12 mouse cellular contexts compared by ENCODE assay signal in the genomic region with DNA sequence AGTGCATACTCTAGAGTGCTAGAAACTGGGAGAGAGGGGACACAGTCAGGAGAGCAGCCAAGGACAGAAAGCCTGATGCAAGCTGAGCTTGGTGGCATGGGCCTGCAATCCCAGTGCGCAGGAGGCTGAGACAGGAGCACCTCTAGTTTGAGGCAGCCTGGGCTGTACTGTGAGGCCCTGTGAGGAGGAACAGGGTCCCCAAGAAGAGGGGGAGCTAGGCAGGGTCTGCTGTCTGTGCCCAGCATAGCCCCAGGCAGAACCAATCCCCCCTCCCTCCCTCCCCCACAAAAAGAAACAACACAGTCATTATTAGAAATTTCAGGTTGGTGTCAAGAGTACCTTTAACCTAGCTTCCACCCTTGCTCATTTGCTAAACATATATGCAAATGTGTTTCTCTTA. TPM values are rescaled to one million over a fixed set of nuclear protein-coding genes. Genes with fewer than 3 reads are reported as not detected.
DNase-seq lines count a peak whose midpoint lies in the region; ATAC-seq and TF ChIP-seq lines count a peak whose summit lies in the region.
"Had no signal": no experiment of that assay in that cellular context is flagged by ENCODE, and none has a peak within 500 bp of the region (broad histone marks: within the 10 kb centered on the region; RNA-seq: fewer than 3 reads in every experiment).

No protein-coding gene starts in this region.

- H3K4me3 ChIP-seq in heart, postnatal 0 days (ENCODE audit: low read depth, low read length) = no peak overlapping the region
- H3K4me3 ChIP-seq in embryonic facial prominence, embryonic 11.5 days (ENCODE audit: low read depth, low read length) = no peak overlapping the region
- no peak overlapping the region for H3K4me3 ChIP-seq in forebrain, postnatal 0 days (ENCODE audit: low read depth, low read length)
- no peak overlapping the region for H3K4me3 ChIP-seq in midbrain, embryonic 16.5 days (ENCODE audit: low read depth, low read length)
- no peak overlapping the region for H3K4me3 ChIP-seq in layer of hippocampus, adult 2 months

- no peaks in the 10 kb centered on the region for H3K36me3 ChIP-seq in heart, postnatal 0 days (replicated peaks; ENCODE audit: control insufficient read depth, insufficient read depth, low read length)
- no peaks in the 10 kb centered on the region for H3K36me3 ChIP-seq in embryonic facial prominence, embryonic 11.5 days (replicated peaks; ENCODE audit: control insufficient read depth, insufficient read depth, low read depth, low read length)
- no peaks in the 10 kb centered on the region for H3K36me3 ChIP-seq in forebrain, postnatal 0 days (ENCODE audit: insufficient read depth)
- H3K36me3 ChIP-seq in midbrain, embryonic 16.5 days (ENCODE audit: control insufficient read depth, insufficient read depth, low read length) = no peaks in the 10 kb centered on the region

- H3K4me1 ChIP-seq in heart, postnatal 0 days (ENCODE audit: control insufficient read depth, insufficient read depth) = peaks cover 13% of the 10 kb centered on the region
- H3K4me1 ChIP-seq in embryonic facial prominence, embryonic 11.5 days (ENCODE audit: control insufficient read depth, insufficient read depth, low read length) = no peaks in the 10 kb centered on the region; the same call in 1 of the 2 replicates
- H3K4me1 ChIP-seq in forebrain, postnatal 0 days (ENCODE audit: insufficient read depth) = no peaks in the 10 kb centered on the region
- H3K4me1 ChIP-seq in midbrain, embryonic 16.5 days (ENCODE audit: control insufficient read depth, insufficient read depth, low read length) = peaks cover 28% of the 10 kb centered on the region

- no peaks in the 10 kb centered on the region for H3K9me3 ChIP-seq in heart, postnatal 0 days (replicated peaks; ENCODE audit: control insufficient read depth, low read length)
- H3K9me3 ChIP-seq in embryonic facial prominence, embryonic 11.5 days (replicated peaks; ENCODE audit: control insufficient read depth, low read length) = no peaks in the 10 kb centered on the region
- no peaks in the 10 kb centered on the region for H3K9me3 ChIP-seq in forebrain, postnatal 0 days (ENCODE audit: low read length)
- no peaks in the 10 kb centered on the region for H3K9me3 ChIP-seq in midbrain, embryonic 16.5 days (replicated peaks; ENCODE audit: control insufficient read depth, low read length, poor library complexity, severe bottlenecking)

- no peak overlapping the region for H3K27ac ChIP-seq in heart, postnatal 0 days (ENCODE audit: low read depth)
- peak overlapping the region; percentile 28; the same call in 1 of the 2 replicates for H3K27ac ChIP-seq in embryonic facial prominence, embryonic 11.5 days (replicated peaks; ENCODE audit: low read depth, low read length)
- H3K27ac ChIP-seq in forebrain, postnatal 0 days (ENCODE audit: low read depth, low read length) = peak overlapping the region; percentile 72; the same call in 1 of the 2 replicates
- H3K27ac ChIP-seq in midbrain, embryonic 16.5 days (ENCODE audit: low read length) = peak overlapping the region; percentile 71
- H3K27ac ChIP-seq in layer of hippocampus, adult 2 months = no peak overlapping the region

- no peak for TF ChIP-seq CTCF in heart, postnatal 0 days (IDR thresholded peaks at IDR 0.05; ENCODE audit: low read depth)
- no peak for TF ChIP-seq CTCF in forebrain, postnatal 0 days (IDR thresholded peaks at IDR 0.05; ENCODE audit: low read depth)
- no peak for TF ChIP-seq CTCF in layer of hippocampus, adult 2 months (conservative IDR thresholded peaks at IDR 0.05)

- no peak overlapping the region for H3K9ac ChIP-seq in heart, postnatal 0 days (replicated peaks; ENCODE audit: low read depth, low read length)
- H3K9ac ChIP-seq in embryonic facial prominence, embryonic 11.5 days (replicated peaks; ENCODE audit: low read length) = no peak overlapping the region
- H3K9ac ChIP-seq in forebrain, postnatal 0 days = no peak overlapping the region
- peak overlapping the region; percentile 51; the same call in 1 of the 2 replicates for H3K9ac ChIP-seq in midbrain, embryonic 16.5 days (ENCODE audit: low read depth, low read length)
- H3K9ac ChIP-seq: liver, postnatal 0 days had no signal

- WGBS in heart, postnatal 0 days = 95% methylated on average over 1 of the region's 1 CpGs
- WGBS in embryonic facial prominence, embryonic 11.5 days = 100% methylated on average over 1 of the region's 1 CpGs
- 68% methylated on average over 1 of the region's 1 CpGs for WGBS in forebrain, postnatal 0 days
- 60% methylated on average over 1 of the region's 1 CpGs for WGBS in midbrain, embryonic 16.5 days

- DNase-seq in heart, postnatal 0 days (ENCODE audit: low spot score) = no peak
- DNase-seq in heart, adult 18-20 months = no peak
- no peak for DNase-seq in embryonic facial prominence, embryonic 11.5 days (ENCODE audit: low spot score)
- no peak for DNase-seq in forebrain, postnatal 0 days
- DNase-seq in layer of hippocampus, adult 11-12 months (ENCODE audit: low spot score) = no peak
- DNase-seq in layer of hippocampus, adult 2 months (ENCODE audit: low spot score in 2 of 2) = no peak
- DNase-seq in urinary bladder, postnatal 14 days (ENCODE audit: low spot score) = no peak
- DNase-seq: adrenal gland, adult 8-10 months; liver, postnatal 0 days had no signal

- H3K4me2 ChIP-seq in heart, postnatal 0 days (ENCODE audit: low read depth, low read length) = peak overlapping the region; percentile 49
- no peak overlapping the region for H3K4me2 ChIP-seq in embryonic facial prominence, embryonic 11.5 days (ENCODE audit: low read depth, low read length)
- H3K4me2 ChIP-seq in forebrain, postnatal 0 days (ENCODE audit: low read depth) = peak overlapping the region; percentile 21; the same call in 1 of the 2 replicates
- H3K4me2 ChIP-seq in midbrain, embryonic 16.5 days (ENCODE audit: low read length) = peak overlapping the region; percentile 39; the same call in 1 of the 2 replicates

- ATAC-seq in heart, postnatal 0 days (ENCODE audit: insufficient read depth, low read depth) = no peak
- no peak for ATAC-seq in embryonic facial prominence, embryonic 11.5 days (replicated peaks; ENCODE audit: insufficient number of reproducible peaks, low FRiP score, low TSS enrichment, low read depth)
- ATAC-seq in forebrain, postnatal 0 days = no peak
- peak; percentile 55 for ATAC-seq in midbrain, embryonic 16.5 days
- ATAC-seq: intestine, embryonic 16.5 days; liver, postnatal 0 days had no signal

- no peak for TF ChIP-seq EP300 in heart, postnatal 0 days (IDR thresholded peaks at IDR 0.05; ENCODE audit: low read depth)

- H3K27me3 ChIP-seq in heart, postnatal 0 days (ENCODE audit: control insufficient read depth, insufficient read depth, low read length) = no peaks in the 10 kb centered on the region
- H3K27me3 ChIP-seq in embryonic facial prominence, embryonic 11.5 days (ENCODE audit: control insufficient read depth, insufficient read depth, low read length) = no peaks in the 10 kb centered on the region
- H3K27me3 ChIP-seq in forebrain, postnatal 0 days (ENCODE audit: insufficient read depth, low read length) = no peaks in the 10 kb centered on the region
- no peaks in the 10 kb centered on the region for H3K27me3 ChIP-seq in midbrain, embryonic 16.5 days (ENCODE audit: control insufficient read depth, insufficient read depth, low read depth, low read length)

RNA-seq across cellular contexts. Expression of a gene that starts 27.8 kb away (rescaled TPM):
- total RNA-seq in heart, postnatal 0 days (2014; rRNA removed; ENCODE audit: low replicate concordance) = 1.6 and 20.0 TPM in 2 replicates
- 2.3 and 2.4 TPM in 2 replicates for polyA plus RNA-seq in heart, postnatal 0 days (2015; fragmentation: Nextera tagmentation; extraction: Ambion mirVana)
- 1 to 10 TPM; 4.8 to 5.9 TPM for total RNA-seq in heart, adult 18-20 months (2021)
- polyA plus RNA-seq in embryonic facial prominence, embryonic 11.5 days (2014; fragmentation: Nextera tagmentation; extraction: Ambion mirVana) = 11.3 and 13.1 TPM in 2 replicates
- 30.3 and 39.8 TPM in 2 replicates for total RNA-seq in forebrain, postnatal 0 days (2014; rRNA removed)
- polyA plus RNA-seq in forebrain, postnatal 0 days (2015; fragmentation: Nextera tagmentation; extraction: Ambion mirVana) = 15.1 and 18.4 TPM in 2 replicates
- polyA plus RNA-seq in midbrain, embryonic 16.5 days (2015; fragmentation: Nextera tagmentation; extraction: Ambion mirVana) = 35.7 and 37.9 TPM in 2 replicates
- 10 to 100 TPM; 39.6 TPM for total RNA-seq in layer of hippocampus, adult 2 months (2021)

RNA-seq across cellular contexts. Expression of a gene that starts 60.0 kb away (rescaled TPM):
- total RNA-seq in heart, postnatal 0 days (2014; rRNA removed; ENCODE audit: low replicate concordance) = 61.3 and 75.3 TPM in 2 replicates
- 35.4 and 41.1 TPM in 2 replicates for polyA plus RNA-seq in heart, postnatal 0 days (2015; fragmentation: Nextera tagmentation; extraction: Ambion mirVana)
- 100 to 1,000 TPM in 1 of 2 experiments, 10 to 100 TPM in 1; 95.4 to 110 TPM for total RNA-seq in heart, adult 18-20 months (2021)
- 24.4 and 27.8 TPM in 2 replicates for polyA plus RNA-seq in embryonic facial prominence, embryonic 11.5 days (2014; fragmentation: Nextera tagmentation; extraction: Ambion mirVana)
- 45.3 and 53.0 TPM in 2 replicates for total RNA-seq in forebrain, postnatal 0 days (2014; rRNA removed)
- polyA plus RNA-seq in forebrain, postnatal 0 days (2015; fragmentation: Nextera tagmentation; extraction: Ambion mirVana) = 21.8 and 30.6 TPM in 2 replicates
- 38.3 and 39.4 TPM in 2 replicates for polyA plus RNA-seq in midbrain, embryonic 16.5 days (2015; fragmentation: Nextera tagmentation; extraction: Ambion mirVana)
- total RNA-seq in layer of hippocampus, adult 2 months (2021) = 10 to 100 TPM; 62.1 to 68.2 TPM
- total RNA-seq: megakaryocyte progenitor cell, adult 5-6 weeks had no signal

Comparison
In these comparisons a context has a peak if more than half of its experiments do, and no peak if none do; other contexts are left out.
1. H3K27ac ChIP-seq: peak in embryonic facial prominence, embryonic 11.5 days (single experiment), forebrain, postnatal 0 days (single experiment) and midbrain, embryonic 16.5 days (single experiment); none in heart, postnatal 0 days (single experiment) and layer of hippocampus, adult 2 months (single experiment).